Mouse (Mus musculus) left cerebral cortex, adult 18-20 months (tissue): ENCODE results near the gene Slc9a5. TPM values are rescaled to one million over a fixed set of nuclear protein-coding genes. Genes with fewer than 3 reads are reported as not detected.

Source experiments
- DNase-seq, 2 experiments: peaks; one replicate each; pipeline ENCODE4 v3.0.0; 2021 to 2022; ENCODE audit warnings: low spot score in 2 of 2, mixed read lengths in 1 of 2
- total RNA-seq, 2 experiments: library from RNA; stranded (reverse); gene quantifications; 2 replicates each; pipeline ENCODE4 v1.2.3; 2021

The Slc9a5 gene
- total RNA-seq, 2 experiments from 2014 or later = 31.1 to 35.6 TPM

DNA sequence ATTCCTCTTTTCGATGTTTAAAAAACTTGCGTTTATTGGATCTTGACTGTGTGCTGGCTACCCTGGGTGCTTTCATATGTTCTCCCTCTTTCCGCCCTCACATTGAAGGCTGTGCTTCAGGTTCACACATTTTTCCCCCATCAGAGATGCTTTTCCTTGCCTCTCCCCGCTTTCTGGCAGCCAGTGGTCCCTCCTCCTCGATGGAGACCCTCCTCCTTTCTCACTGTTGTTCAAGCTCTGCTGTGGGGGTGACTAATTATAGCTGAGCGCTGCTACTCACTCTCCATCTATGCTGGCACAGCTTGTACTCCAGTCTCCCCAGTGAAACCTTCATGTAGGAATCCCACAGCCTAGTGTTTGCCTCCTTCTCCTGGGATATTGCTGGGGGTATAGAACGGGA lies 1.5 kb downstream of the Slc9a5 start:
- DNase-seq = peak in 1 of 2 experiments; percentile 18

DNA sequence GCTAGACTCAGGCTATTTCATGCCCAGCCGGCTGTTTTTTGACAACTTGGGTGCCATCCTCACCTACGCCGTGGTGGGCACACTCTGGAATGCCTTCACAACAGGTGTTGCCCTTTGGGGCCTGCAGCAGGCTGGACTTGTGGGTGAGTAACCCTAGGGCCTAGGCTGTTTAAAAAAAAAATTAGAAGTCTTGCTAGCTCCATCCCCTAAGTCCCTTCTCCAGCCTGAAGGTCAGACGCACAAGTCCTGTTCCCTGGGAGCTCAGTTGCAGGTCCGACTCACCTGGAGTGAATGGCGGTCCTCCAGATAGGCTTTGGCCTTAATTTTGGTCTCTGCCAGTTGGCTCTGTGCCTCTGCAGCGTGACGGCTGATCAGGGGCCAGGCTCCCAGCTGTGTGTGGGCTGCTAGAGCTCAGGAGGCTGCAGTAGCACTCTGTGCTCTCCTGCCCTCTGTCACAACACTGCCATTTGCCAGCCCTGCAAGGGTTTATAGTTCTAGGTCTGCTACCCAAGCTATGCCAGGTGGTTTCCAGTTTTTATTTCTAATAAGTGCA lies 5.0 kb downstream of the Slc9a5 start:
- no peak for DNase-seq

DNA sequence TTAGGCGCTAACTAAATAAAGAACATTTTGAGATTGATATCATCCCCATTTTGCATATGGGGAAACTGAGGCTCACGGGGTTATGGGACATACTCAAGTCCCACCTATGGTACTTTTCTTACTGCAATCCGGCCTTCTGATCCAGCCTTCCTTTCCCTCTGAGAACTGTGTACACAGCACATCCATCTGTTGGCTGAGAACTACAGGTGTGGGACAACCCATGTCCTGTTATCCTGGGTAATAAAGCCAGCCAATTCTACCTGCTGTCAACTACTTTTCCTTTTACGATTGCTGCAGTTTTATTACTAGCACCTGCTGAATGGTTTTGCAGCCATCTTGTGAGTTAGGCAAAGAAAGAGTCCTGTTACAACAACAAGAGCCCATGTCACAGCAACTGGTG lies 5.9 kb downstream of the Slc9a5 start:
- no peak for DNase-seq

DNA sequence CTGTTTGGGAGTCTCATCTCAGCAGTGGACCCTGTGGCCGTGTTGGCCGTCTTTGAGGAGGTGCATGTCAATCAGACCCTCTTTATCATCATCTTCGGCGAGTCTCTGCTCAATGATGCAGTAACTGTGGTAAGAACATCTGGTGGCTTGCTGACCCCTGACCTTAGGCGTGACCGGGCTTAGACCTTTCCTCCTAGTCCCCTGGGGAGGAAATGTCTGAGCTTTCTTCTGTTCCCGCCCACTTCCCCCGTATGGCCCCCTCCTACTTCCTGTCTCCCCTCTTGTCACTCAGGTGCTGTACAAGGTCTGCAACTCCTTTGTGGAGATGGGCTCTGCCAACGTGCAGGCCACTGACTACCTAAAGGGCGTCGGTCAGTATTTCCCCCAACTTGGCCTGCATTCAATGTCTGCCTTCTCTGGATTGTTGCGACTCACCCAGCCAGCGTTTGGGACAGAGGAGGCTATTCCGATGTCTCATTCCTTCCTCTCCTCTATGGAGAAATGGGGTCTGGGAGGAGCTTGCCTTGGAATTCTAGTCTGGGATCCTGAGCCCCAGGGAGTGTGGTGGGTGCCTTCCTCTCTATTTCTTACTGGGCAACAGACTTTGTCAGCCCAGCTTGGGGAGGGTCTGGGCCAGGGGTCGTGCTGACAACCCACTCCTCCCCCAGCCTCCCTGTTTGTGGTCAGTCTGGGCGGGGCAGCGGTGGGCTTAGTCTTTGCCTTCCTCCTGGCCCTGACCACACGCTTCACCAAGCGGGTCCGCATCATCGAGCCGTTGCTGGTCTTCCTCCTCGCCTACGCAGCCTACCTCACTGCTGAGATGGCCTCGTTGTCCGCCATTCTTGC lies 6.8 kb downstream of the Slc9a5 start:
- no peak for DNase-seq

DNA sequence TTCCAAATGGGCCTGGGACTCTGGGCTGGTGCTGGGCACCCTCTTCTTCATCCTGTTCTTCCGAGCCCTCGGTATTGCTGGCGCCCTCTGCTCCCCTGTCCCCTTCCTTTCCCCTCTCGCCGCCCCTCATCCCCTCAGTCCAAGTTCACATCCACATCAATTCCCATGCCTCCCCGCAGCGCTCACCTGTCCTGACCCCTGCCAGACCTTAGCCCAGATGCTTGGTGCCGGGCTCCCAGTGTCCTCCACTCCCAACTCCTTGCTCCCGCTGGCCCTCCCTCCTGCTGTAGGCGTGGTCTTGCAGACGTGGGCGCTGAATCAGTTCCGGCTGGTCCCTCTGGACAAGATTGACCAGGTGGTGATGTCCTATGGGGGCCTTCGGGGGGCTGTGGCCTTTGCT lies 8.0 kb downstream of the Slc9a5 start:
- DNase-seq = no peak

DNA sequence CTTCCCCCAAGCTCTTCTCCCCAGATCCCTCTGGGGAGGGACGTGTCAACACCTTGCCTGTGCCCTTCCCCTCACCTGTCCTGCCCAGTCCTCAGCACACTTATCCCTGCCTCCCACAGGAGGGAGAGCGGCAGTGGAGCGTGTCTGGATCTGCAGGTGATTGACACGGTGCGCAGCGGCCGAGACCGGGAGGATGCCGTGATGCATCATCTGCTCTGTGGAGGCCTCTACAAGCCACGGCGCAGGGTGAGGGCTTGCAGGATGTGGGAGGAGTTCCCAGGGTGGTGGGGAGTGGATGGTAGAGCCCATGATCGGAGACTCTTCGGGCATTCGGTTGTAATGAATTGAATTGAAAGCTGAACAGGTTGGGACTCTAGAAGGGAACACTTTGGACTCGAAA lies 10.6 kb downstream of the Slc9a5 start:
- DNase-seq = no peak

DNA sequence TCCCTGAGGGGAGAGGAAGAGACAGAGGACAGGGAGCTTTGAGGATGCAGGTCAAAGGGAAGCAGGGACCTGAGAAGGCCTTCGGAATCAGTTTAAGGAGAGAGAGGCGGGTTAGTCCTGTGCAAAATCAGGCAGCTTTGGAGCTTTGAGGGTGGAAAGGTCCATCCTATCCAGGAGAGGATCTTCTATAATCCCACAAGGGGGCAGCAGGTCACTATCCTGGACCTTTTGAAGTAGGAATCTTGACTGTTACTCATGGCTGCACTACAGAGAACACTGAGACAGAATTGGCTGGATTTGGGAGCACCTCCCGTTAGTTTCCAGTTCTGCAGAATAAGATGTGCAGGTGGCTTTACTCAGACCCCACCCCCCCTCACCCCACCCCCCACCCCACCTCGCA lies 11.0 kb downstream of the Slc9a5 start:
- DNase-seq = no peak

DNA sequence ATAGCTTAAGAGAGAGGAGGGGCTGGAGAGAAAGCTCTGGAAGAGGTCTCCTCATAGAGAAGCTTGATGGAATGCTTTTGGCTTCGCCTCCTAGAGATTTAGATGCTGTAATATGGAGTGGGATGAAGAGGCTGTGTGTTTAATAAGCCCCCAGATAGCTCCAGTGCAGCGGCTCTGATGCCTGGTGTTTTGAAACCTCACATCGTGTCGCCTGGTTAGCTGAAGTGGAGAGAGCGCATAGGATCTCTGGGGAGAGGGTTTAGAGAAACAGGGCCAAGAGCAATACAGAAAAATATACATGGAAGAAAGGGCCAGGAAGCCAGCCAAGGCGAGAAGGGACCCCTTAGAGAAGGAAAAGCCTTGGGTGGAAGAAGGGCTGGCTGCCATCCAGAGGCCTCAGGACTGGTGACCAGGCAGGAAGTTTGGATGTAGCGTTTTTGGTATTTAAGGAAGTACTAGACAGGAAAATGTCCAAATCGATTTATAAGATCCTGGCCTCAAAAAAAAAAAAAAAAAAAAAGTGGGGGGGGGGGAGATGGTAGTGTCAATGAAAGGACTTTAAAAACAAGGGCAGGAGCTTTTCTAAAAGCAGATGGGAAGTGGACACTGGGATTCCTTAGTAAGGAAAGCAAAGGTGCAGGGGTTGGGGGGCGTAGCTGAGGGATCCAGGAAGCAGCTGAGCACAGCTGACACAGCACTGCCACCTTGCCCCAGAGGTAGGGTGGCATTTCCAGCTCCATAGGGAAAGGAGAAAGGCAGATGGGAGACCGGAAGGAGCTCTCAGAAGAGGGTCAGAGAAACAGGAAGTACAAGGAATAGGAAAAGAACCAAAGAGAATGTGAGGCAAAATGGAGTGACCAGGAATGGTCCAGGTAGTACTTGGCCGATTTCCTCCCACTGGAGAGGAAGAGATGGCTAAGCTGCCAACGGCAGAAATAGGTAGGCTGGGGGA lies 13.4 kb downstream of the Slc9a5 start:
- DNase-seq = no peak

DNA sequence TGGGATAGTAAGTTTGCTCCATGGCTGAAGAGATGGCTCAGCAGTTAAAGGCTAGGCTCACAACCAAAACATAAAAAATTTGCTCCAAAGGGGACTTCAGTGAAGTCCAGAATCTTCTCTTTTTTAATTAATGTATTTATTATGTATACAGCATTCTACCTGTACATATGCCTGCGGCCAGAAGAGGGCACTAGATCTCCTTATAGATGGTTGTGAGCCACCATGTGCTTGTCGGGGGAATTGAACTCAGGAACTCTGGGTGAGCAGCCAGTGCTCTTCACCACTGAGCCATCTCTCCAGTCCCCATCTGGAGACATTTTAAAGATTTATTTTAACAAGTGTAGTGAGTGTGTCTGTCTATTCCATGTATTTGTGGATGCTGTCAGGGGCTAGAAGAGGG lies 18.5 kb downstream of the Slc9a5 start:
- DNase-seq = no peak

DNA sequence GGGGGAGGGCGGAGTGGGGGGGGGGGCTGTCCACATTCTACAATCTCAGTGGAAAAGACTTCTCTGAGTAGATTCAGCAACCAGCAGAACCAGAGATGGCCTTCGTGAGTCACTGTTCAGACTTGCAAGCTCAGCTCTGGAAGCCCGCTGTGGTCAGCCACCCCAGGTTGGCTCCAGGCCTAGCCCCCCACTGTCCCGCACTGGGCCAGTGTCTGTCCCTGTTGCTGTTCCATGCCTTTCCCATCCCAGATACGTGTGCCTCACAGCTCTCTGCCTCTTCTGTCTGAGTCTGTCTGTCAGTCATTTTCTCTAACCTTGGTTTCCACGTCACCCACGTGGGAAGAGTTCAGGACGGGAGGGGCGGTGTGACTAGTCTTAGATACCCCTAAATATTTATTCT lies 23.8 kb downstream of the Slc9a5 start:
- DNase-seq = no peak

DNA sequence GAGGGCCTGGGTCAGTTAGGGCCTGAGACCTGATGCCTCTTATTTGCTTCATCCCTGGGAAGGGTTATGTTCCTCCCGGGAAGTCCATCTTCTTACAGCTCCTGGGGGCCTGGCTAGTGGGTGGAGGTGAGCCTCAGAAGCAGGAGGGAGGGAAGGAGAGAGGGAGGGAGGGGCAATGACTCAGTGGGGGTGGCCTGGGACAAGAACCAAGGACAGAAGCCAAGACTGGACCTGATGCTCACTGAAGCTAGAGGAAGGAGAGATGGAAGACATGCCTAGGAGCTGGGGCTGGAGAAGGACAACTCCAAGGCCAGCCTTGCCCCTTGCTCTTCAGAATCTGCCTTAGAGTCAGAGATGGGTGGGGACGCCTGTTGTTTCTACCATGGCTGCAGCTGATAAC lies 24.4 kb downstream of the Slc9a5 start, which contains the start of gene Plekhg4:
TSS of gene Plekhg4 (plus strand) at position 243 of the 400 bp plus-strand sequence.
- no peak for DNase-seq

DNA sequence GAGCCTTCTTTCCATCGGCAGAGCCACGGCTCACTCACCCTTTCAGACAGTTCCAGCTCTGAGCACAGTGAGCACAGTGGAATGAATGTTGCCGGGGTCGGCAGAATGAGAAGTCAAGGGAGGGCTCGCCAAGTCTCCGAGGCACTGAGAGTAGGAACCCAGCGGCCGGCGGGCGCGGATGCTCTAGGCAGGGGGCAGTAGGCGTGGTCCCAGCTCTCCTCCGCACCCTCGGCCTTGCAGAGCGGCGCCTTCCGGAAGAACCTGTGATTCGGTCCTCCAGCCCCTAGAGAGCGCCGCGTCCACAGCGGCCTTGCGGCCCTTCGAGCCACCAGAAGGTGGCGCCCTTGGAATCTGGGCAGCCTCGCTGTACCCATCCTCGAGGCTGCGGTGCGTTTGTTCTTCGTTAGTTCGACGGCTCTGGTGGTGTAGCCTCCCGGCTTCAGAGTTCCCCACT lies 25.9 kb downstream of the Slc9a5 start:
- no peak for DNase-seq

DNA sequence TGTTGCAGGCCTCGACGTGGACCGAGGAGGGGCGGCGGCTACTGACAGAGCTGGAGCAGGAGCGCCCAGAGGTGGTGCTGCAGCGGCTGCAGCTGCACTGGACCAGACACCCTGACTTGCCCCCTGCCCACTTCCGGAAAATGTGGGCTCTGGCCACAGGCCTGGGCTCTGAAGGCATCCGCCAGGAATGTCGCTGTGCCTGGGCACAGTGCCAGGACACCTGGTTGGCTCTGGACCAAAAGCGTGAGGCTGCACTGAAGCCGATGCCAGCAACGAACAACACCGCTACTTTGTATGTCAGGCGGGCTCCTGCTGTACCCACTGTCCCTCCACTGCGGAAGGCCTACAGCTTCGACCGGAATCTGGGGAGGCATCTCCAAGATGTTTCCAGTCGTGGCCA lies 30.0 kb downstream of the Slc9a5 start:
- no peak for DNase-seq

DNA sequence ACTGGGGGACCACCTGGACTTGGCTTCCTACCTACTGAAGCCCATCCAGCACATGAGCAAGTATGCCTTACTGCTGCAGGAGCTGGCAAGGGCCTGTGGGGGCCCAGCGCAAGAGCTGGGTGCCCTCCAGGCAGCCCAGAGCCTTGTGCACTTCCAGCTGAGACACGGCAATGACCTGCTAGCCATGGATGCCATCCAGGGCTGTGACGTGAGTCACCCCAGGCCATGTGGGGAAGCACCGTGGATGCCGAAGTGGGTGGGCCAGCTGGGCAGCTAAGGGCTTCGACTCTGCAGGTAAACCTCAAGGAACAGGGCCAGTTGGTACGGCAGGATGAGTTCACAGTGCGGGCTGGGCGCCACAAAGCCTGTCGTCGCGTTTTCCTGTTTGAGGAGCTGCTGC lies 31.7 kb downstream of the Slc9a5 start:
- no peak for DNase-seq

DNA sequence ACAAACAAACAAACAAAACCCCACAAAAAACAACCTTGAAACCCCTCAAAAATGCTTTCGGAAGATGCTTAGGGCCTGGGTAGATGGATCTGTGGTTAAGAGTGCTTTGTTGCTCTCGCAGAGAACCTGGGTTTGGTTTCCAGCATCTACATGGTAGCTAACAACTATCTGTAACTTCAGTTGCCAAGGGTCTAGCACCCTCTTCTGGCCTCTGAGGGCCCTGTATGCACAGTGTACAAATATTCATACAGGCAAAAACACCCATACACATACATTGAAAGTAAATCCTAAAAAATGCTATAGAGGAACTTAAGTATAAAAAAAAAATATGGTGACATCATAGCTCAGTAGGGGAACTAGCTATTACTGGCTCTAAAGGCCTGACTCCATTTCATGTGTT lies 35.4 kb downstream of the Slc9a5 start:
- DNase-seq = no peak

DNA sequence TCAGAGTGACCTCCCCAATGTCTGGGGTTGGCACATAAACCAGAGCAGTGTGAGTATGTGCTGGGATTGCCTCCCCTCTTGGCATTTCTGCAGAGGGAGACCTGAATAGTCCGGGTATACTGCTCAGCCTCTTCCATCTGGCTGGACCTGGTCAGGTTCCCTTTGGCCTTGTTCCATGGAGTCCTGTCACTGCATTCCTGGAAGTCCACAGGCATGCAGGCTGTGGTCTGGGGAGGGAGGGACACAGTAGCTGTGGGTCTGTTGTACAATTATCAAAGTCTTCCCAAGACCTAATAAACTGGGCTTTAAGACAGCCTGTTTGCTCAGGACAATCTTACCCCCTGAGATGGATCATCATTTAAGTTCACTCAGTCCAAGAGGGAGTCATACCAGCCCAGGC lies 38.5 kb downstream of the Slc9a5 start:
- no peak for DNase-seq

DNA sequence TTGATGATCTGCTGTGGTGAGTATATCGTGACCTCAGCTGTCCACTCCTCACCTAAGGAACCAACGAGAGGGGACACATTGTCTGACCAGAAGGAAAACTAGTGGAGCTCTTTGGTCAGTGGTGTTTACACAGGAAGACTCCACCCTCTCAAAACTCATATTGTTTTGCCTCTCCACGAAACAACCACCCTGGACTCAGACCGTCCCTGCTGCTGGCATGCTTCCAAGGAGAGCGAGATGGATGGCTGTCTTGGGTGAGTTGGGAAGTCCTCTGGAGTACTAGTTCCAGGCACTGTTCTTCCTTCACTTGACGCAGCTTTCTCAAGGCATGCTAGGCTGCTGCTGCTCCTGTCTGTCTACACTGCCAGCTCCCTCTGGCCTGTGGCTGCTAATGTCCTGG lies 40.5 kb downstream of the Slc9a5 start:
- DNase-seq = no peak

DNA sequence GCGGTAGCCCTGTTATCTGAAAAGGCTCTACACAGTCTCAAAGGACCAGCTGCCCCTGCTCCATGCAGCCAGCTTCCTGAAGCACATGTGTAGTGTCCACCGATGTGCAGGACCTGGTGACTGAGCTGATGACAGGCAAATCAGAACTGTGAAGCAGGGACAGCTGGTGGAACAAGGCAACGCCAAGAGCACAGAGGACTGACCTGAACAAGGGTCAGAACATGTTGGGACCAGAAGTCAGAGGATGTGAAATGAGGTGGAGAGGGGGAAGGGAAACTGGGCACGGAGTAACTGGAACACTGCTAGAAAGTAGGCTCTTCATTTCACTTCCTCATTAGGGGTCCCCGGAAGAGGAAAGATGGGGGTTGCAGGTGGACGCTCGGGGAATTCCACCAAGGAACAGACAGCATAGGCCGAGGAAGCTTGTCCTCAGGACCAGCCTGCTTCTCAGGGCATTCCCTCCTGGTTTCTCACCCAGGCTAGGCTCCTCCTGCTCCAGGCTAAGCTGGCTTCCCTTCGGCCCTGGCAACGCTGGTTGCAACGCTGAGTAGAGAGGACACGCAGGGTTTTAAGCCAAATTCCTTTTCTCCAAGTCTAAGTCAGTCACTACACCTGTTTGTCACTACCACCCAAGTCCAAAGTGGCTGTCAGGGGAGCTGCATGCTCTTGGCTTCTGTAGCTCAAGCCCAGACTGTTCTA lies 44.6 kb downstream of the Slc9a5 start:
- DNase-seq = no peak

DNA sequence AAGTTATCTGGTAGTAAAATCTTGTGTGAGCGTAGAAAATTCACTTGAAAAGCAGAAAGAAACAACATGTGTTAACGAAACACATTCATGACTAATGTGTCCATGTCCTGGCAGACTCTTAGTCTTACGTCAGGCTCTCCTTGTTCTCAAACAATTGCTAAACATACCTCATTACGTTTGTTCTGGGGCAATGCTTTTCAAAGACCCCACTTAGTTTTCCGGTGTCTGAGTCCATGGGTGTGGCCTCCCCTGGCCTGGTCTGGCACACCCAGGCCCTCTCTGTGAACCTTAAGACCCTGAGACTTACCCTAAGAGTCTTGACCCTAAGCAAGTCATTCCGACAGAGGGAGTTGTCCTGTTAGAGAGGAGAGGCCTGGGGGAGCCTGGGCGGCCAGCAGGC lies 45.3 kb downstream of the Slc9a5 start:
- no peak for DNase-seq

DNA sequence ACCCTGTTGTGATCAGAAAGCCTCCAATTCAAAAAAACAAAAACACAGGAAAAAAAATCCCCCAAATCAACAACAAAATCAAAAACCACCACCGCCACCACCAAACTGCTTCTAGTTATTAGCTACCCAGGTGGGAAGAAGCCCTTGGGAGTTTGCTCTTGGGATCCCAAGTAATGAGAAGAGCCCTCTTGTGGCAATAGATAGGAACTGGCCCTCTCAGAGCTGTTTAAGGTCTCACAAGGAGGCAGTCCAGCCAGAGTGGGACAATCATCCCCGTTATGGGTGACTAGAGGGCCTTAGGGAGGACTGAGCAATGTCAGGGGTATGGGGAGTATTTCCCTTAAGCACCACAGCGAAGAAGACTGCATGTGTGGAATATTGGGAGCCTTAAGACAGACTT lies 49.1 kb downstream of the Slc9a5 start:
- peak; percentile 21 to 38 for DNase-seq

DNA sequence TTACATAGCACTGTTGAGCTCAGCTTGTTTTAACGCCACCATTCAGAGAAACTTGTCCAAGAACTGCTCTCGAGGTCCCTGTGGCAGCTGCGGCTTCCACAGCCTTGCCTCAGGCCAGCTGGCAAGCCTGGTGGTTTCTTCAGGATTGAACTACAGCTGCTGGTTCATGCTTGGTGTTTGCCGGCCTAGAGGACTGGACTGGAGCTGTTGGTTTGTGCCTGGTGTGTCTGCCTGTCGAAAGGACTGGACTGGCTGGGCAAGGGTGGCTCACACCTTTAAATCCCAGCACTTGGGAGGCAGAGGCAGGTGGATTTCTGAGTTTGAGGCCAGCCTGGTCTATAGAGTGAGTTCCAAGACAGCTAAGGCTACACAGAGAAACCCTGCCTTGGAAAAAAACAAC lies 51.4 kb downstream of the Slc9a5 start:
- DNase-seq = no peak
